Mouse (Mus musculus): ENCODE results near the gene Ctnna3.

DNA sequence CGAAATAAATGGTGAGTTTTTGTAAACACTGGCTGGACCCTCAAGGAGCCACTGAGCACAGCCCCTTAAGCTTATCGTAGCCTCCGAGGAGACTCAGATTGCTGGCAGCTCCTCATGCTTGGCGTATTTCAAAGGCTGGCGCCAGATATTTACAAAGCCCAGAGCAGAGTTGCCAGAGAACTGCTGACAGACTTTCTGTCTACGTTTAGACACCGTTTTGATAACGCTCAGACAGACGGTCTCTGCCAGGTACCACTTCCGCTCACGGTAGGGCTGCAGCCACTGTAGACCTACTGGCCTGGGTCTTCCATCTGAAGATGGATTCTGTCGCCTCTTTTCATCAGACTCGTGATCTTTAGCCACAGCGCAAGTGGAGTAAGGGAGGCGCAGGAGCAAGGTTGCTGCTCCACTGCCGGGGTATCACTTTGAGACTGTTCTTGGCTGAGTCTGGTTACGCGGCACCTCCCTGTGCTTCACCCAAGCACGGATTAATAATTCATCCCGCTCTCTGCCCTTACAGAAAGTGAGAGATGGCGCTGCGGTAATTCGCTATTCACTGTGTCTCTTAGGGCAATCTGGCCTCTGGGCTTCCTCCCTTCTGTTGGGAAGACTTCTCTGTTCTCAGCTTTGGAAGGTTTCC, 456.7 kb downstream of the Ctnna3 start:
- TF ChIP-seq POLR2A (IDR thresholded peaks at IDR 0.05; ENCODE audit: extremely low read depth, insufficient read depth, low read length): no peak
- no peak for TF ChIP-seq CTCF (IDR thresholded peaks at IDR 0.05; ENCODE audit: low read depth, low read length)
